Mouse (Mus musculus): ENCODE measurements around the gene Cpsf6. TPM values are rescaled to one million over a fixed set of nuclear protein-coding genes. Genes with fewer than 3 reads are reported as not detected.
A peak's percentile ranks its signal among the peaks of the same experiment; 100 is the strongest.
"Not testable (repeated sequence)": the region's sequence is repeated elsewhere in the genome, so short reads cannot be mapped to it uniquely, and the experiment has no call there.

Cpsf6 gene
- polyA plus RNA-seq, 1 experiment from 2014 or later, result 162 TPM

DNA sequence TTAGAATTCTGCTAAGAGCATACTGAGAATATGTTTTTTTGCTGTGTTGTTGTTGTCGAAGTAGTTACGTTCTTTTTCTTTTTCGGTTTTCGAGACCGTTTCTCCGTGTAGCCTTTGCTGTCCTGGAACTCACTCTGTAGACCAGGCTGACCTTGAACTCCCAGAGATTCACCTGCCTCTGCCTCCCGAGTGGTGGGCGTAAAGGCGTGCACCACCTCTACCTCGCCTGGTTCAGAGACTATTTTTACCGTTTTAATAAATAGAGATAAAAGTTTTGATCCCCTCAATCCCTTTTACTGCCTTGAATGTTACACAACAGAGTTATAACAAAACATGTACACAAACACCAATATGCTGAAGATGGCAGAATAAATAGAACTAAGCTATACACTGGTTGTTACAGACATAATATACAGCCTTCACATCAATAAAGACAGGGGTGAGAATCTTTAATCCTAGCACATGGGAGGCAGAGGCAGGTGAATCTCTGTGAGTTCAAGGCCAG, 14.1 kb upstream of the Cpsf6 start:
- Histone ChIP-seq H3K9me3 (ENCODE audit: control insufficient read depth, low read length) (no peaks in the 10 kb centered on the region), H3K27me3 (ENCODE audit: control insufficient read depth, insufficient read depth, low read depth, low read length) (no peaks in the 10 kb centered on the region; the same call in 1 of the 2 replicates), H3K9ac (ENCODE audit: low read length) (peak overlapping the region; percentile 49; the same call in 1 of the 2 replicates), H3K4me3 (ENCODE audit: low read length) (peak overlapping the region; percentile 46), H3K27ac (ENCODE audit: low read length) (no peak overlapping the region), H3K4me1 (replicated peaks; ENCODE audit: control insufficient read depth, insufficient read depth, low read length) (no peaks in the 10 kb centered on the region), H3K4me2 (ENCODE audit: low read depth, low read length) (peak overlapping the region; percentile 66), H3K36me3 (ENCODE audit: control insufficient read depth, insufficient read depth, low read length) (no peaks in the 10 kb centered on the region)
- WGBS, result 49% methylated on average over 11 of the region's 11 CpGs
- no peak for ATAC-seq (ENCODE audit: low read depth)

- Histone ChIP-seq H3K27ac (ENCODE audit: low read length) (no peak overlapping the region), H3K9me3 (ENCODE audit: control insufficient read depth, low read length) (no peaks in the 10 kb centered on the region), H3K4me3 (ENCODE audit: low read length) (peak overlapping the region; percentile 46), H3K4me1 (replicated peaks; ENCODE audit: control insufficient read depth, insufficient read depth, low read length) (no peaks in the 10 kb centered on the region), H3K27me3 (ENCODE audit: control insufficient read depth, insufficient read depth, low read depth, low read length) (no peaks in the 10 kb centered on the region; the same call in 1 of the 2 replicates), H3K9ac (ENCODE audit: low read length) (peak overlapping the region; percentile 49; the same call in 1 of the 2 replicates), H3K4me2 (ENCODE audit: low read depth, low read length) (peak overlapping the region; percentile 66), H3K36me3 (ENCODE audit: control insufficient read depth, insufficient read depth, low read length) (no peaks in the 10 kb centered on the region)
- WGBS, result 1% methylated on average over 25 of the region's 27 CpGs
- ATAC-seq (ENCODE audit: low read depth), result peak; percentile 83
These were observed 13.5 kb upstream of the Cpsf6 start for GRCm38 (mm10) chr10:117393196-117393890.

DNA sequence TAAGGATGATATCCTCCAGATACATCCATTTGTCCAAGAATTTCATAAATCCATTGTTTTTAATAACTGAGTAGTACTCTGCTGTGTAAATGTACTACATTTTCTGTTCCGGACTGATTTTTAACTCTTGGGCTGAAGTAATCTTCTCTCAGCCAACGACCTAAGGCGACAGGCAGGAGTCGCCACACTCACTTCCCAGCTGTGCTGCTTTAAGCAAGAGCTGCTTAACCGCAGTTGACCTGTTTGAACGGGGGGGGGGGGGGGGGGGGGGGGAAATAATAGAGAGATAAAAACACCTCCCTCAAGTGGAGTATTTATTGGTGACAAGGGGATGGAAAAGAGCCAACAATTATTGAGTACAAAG, 13.0 kb upstream of the Cpsf6 start:
- Histone ChIP-seq H3K27ac (ENCODE audit: low read length) (no peak overlapping the region), H3K4me2 (ENCODE audit: low read depth, low read length) (peak overlapping the region; percentile 66), H3K9me3 (ENCODE audit: control insufficient read depth, low read length) (no peaks in the 10 kb centered on the region), H3K27me3 (ENCODE audit: control insufficient read depth, insufficient read depth, low read depth, low read length) (no peaks in the 10 kb centered on the region; the same call in 1 of the 2 replicates), H3K9ac (ENCODE audit: low read length) (0 out of 2 replicates have a peak overlapping the region, but pooled peaks have one; percentile 8), H3K4me3 (ENCODE audit: low read length) (peak overlapping the region; percentile 46), H3K36me3 (ENCODE audit: control insufficient read depth, insufficient read depth, low read length) (no peaks in the 10 kb centered on the region), H3K4me1 (replicated peaks; ENCODE audit: control insufficient read depth, insufficient read depth, low read length) (no peaks in the 10 kb centered on the region)
- 1% methylated on average over 5 of the region's 6 CpGs for WGBS
- ATAC-seq (ENCODE audit: low read depth), result peak; percentile 72

DNA sequence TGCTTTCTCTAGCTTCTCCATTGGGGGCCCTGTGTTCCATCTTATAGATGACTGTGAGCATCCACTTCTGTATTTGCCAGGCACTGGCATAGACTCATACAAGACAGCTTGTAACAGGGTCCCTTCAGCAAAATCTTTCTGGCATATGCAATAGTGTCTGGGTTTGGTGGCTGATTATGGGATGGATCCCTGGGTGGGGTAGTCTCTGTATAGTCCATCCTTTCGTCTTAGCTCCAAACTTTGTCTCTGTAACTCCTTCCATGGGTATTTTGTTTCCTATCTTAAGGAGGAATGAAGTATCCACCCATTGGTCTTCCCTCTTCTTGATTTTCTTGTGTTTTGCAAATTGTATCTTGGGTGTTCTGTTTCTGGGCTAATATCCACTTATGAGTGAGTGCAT, 12.6 kb upstream of the Cpsf6 start:
- H3K9me3 ChIP-seq (ENCODE audit: control insufficient read depth, low read length); H3K9ac ChIP-seq (ENCODE audit: low read length); H3K4me3 ChIP-seq (ENCODE audit: low read length); H3K36me3 ChIP-seq (ENCODE audit: control insufficient read depth, insufficient read depth, low read length); H3K4me2 ChIP-seq (ENCODE audit: low read depth, low read length); H3K27ac ChIP-seq (ENCODE audit: low read length); H3K4me1 ChIP-seq (replicated peaks; ENCODE audit: control insufficient read depth, insufficient read depth, low read length); H3K27me3 ChIP-seq (ENCODE audit: control insufficient read depth, insufficient read depth, low read depth, low read length); ATAC-seq (ENCODE audit: low read depth): not testable (repeated sequence)
- 60% methylated on average over 1 of the region's 1 CpGs for WGBS

- no peaks in the 10 kb centered on the region for H3K9me3 ChIP-seq (ENCODE audit: control insufficient read depth, low read length)
- H3K27me3 ChIP-seq (ENCODE audit: control insufficient read depth, insufficient read depth, low read depth, low read length), result no peaks in the 10 kb centered on the region; the same call in 1 of the 2 replicates
- no peak overlapping the region for H3K4me2 ChIP-seq (ENCODE audit: low read depth, low read length)
- WGBS, result 83% methylated on average over 2 of the region's 2 CpGs
- H3K27ac ChIP-seq (ENCODE audit: low read length), result no peak overlapping the region
- no peaks in the 10 kb centered on the region for H3K4me1 ChIP-seq (replicated peaks; ENCODE audit: control insufficient read depth, insufficient read depth, low read length)
- H3K36me3 ChIP-seq (ENCODE audit: control insufficient read depth, insufficient read depth, low read length), result no peaks in the 10 kb centered on the region
- ATAC-seq (ENCODE audit: low read depth), result no peak
- H3K4me3 ChIP-seq (ENCODE audit: low read length), result no peak overlapping the region
- no peak overlapping the region for H3K9ac ChIP-seq (ENCODE audit: low read length)
These were observed 12.0 kb upstream of the Cpsf6 start for GRCm38 (mm10) chr10:117391801-117392200.

DNA sequence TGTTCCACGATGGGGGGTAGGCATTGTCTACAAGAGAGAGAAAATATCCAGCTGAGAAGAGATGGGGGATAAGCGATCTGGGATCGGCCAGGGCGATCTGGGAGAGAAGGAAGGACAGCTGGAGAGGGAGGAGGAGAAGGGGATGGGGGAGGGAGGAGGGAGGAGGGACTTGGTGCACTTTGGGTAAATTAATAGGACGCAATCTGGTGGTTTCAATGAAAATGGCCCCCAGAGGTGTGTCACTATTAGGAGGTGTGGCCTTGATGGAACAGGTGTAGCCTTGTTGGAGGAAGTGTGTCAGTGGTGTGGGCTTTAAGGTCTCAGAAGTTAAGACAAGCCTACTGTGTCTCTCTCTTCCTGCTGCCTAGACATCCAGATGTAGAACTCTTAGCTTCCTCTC, 11.2 kb upstream of the Cpsf6 start:
- Histone ChIP-seq H3K4me2 (ENCODE audit: low read depth, low read length) (no peak overlapping the region), H3K36me3 (ENCODE audit: control insufficient read depth, insufficient read depth, low read length) (no peaks in the 10 kb centered on the region), H3K9ac (ENCODE audit: low read length) (no peak overlapping the region), H3K27me3 (ENCODE audit: control insufficient read depth, insufficient read depth, low read depth, low read length) (no peaks in the 10 kb centered on the region; the same call in 1 of the 2 replicates), H3K9me3 (ENCODE audit: control insufficient read depth, low read length) (no peaks in the 10 kb centered on the region), H3K4me3 (ENCODE audit: low read length) (no peak overlapping the region), H3K4me1 (replicated peaks; ENCODE audit: control insufficient read depth, insufficient read depth, low read length) (no peaks in the 10 kb centered on the region), H3K27ac (ENCODE audit: low read length) (no peak overlapping the region)
- ATAC-seq (ENCODE audit: low read depth), result no peak
- WGBS, result 25% methylated on average over 5 of the region's 5 CpGs

GRCm38 (mm10) chr10:117389904-117390875, 10.4 kb upstream of the Cpsf6 start:
- H3K9me3 ChIP-seq (ENCODE audit: control insufficient read depth, low read length), result no peaks in the 10 kb centered on the region
- H3K36me3 ChIP-seq (ENCODE audit: control insufficient read depth, insufficient read depth, low read length), result no peaks in the 10 kb centered on the region
- H3K4me1 ChIP-seq (replicated peaks; ENCODE audit: control insufficient read depth, insufficient read depth, low read length), result no peaks in the 10 kb centered on the region
- H3K9ac ChIP-seq (ENCODE audit: low read length), result no peak overlapping the region
- 45% methylated on average over 29 of the region's 31 CpGs for WGBS
- H3K4me3 ChIP-seq (ENCODE audit: low read length), result no peak overlapping the region
- no peak overlapping the region for H3K27ac ChIP-seq (ENCODE audit: low read length)
- no peak overlapping the region for H3K4me2 ChIP-seq (ENCODE audit: low read depth, low read length)
- ATAC-seq (ENCODE audit: low read depth), result no peak
- H3K27me3 ChIP-seq (ENCODE audit: control insufficient read depth, insufficient read depth, low read depth, low read length), result no peaks in the 10 kb centered on the region; the same call in 1 of the 2 replicates

GRCm38 (mm10) chr10:117389371-117389740, 9.5 kb upstream of the Cpsf6 start:
- Histone ChIP-seq H3K9me3 (ENCODE audit: control insufficient read depth, low read length) (no peaks in the 10 kb centered on the region), H3K9ac (ENCODE audit: low read length) (no peak overlapping the region), H3K36me3 (ENCODE audit: control insufficient read depth, insufficient read depth, low read length) (no peaks in the 10 kb centered on the region), H3K27ac (ENCODE audit: low read length) (no peak overlapping the region), H3K4me2 (ENCODE audit: low read depth, low read length) (no peak overlapping the region), H3K4me3 (ENCODE audit: low read length) (no peak overlapping the region), H3K4me1 (replicated peaks; ENCODE audit: control insufficient read depth, insufficient read depth, low read length) (no peaks in the 10 kb centered on the region), H3K27me3 (ENCODE audit: control insufficient read depth, insufficient read depth, low read depth, low read length) (no peaks in the 10 kb centered on the region; the same call in 1 of the 2 replicates)
- 64% methylated on average over 1 of the region's 1 CpGs for WGBS
- no peak for ATAC-seq (ENCODE audit: low read depth)

Data from lung, embryonic 16.5 days (tissue).